Mouse (Mus musculus): ENCODE results near the gene Pitx2.

The Pitx2 gene

DNA sequence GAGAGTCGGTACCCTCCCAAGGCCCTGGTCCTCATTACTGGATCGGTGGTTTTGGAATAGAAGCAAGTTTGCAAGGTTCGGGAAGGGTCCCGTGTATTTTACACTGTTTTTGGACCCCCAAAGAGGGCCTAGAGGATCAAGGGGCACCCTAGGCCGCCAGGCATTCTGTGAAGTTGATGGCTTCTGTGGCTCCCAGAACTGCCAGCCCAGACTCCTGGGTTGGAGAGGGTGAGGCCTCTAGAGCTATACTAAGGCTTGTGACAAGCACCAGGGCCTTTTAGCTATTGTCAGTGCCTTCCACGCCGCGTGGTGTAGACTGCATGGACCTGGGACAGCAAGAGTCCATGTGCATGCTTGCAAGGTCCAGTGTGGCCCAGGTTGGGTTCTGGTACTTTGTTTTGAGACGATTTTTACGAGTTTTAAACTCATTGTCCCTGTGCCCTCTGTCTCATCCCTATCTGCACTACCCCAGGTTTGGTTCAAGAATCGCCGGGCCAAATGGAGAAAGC, 18.2 kb downstream of the Pitx2 start:
- DNase-seq, result no peak

DNA sequence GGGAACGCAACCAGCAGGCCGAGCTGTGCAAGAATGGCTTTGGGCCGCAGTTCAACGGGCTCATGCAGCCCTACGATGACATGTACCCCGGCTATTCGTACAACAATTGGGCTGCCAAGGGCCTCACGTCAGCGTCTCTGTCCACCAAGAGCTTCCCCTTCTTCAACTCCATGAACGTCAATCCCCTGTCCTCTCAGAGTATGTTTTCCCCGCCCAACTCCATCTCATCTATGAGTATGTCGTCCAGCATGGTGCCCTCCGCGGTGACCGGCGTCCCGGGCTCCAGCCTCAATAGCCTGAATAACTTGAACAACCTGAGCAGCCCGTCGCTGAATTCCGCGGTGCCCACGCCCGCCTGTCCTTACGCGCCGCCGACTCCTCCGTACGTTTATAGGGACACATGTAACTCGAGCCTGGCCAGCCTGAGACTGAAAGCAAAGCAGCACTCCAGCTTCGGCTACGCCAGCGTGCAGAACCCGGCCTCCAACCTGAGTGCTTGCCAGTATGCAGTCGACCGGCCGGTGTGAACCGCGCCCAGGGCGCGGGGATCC, 18.8 kb downstream of the Pitx2 start:
- DNase-seq, result no peak

DNA sequence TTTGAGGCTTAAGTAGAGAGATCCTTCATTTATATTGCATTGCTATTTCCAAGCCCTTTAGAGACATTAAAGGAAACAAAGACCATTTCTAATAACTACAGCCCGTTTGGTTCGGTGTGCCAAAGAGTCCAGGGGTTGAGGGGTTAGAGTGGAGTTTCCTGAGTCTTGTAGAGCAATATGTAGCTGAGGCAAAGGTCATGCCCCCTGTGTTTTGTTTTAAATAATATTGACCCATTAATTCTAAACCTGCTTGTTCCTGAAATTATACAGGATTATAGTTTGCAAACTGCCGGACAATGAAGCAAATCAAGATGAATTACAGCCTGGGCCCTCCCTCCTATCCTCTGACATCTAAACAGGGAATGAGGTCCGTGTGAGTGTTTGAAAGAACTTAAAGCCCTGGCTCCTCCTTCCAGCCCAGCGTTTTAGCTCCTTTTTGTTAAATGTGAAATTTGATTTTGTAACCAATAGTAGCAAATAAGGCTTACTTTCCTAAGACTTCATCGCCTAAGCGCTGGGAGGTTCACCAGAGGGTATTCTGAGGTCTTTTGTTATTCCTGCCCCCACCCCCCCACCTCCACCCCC, 20.5 kb downstream of the Pitx2 start:
- DNase-seq, result no peak

DNA sequence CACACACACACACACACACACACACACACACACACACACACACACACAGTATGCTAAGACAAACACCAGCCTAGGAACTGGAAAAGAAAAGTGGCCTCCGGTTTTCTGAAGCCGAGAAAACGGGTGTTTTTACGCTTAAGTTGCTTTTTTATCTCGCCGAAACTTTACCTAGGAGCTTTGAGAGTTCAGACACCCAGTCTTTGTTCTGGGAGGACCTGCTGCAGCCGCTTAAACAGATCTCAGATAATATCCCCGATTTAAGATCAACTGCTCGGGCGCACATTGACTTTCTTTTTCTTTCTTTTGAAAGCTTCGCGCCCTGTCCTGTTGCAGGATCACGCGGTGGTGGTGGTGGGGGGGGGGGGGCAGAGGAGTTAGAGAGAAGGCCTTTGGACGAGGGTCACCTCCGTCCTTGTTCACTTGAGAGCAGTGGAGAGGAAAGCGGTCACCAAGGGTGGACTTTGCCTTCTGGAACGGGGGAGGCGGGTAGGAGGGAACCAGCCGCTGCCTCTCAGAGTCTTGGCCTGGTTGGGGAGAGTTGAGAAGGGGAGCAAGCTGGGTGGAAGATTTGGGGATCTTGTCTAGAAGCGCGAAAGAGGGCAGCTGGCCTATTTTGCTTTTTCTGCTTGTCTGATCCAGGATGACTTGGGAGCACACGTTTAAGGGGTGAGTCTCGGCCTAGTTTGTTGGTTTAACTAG, 21.2 kb downstream of the Pitx2 start:
- DNase-seq, result no peak

DNA sequence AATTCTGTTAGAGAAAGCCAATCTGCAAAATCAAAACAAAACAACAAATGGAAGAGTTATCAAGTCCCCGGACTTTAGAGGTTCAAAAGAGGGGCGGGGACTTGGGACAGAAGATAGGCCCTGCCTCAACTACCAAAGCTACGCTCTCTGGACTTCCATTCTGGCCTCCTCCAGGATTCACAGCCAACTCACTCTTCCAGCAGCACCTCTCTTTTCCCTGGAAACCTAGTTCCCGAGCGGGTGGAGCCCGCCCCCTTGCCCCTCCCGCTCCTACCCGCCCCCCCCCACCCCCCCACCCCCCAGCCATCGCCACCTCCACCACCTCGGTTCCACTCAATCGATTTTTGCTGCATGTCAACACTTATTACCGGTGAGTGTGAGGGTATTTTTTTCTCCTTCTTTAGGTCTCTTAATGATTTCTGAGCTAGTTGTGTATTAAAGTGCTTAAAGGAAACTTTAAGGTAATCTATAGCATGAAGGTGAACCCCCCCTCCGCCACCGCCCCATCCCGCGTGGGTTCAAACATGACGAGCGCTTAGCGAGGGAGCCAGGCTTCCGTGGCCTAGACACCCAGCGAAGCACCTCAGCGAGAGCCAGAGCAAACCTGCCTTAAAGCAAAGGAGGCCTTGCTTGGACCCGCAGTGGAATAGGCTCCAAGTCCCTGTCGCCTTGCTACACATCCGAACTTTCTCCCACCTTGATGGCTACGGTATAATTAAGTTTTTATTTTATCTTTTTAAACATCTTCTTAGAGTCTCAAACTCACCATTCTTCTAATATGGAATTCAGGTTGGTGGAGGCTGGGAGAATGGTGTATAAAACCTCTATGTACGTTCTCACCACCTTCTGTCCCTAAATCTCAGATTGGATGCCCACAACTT, 21.9 kb downstream of the Pitx2 start:
- DNase-seq, result no peak

DNA sequence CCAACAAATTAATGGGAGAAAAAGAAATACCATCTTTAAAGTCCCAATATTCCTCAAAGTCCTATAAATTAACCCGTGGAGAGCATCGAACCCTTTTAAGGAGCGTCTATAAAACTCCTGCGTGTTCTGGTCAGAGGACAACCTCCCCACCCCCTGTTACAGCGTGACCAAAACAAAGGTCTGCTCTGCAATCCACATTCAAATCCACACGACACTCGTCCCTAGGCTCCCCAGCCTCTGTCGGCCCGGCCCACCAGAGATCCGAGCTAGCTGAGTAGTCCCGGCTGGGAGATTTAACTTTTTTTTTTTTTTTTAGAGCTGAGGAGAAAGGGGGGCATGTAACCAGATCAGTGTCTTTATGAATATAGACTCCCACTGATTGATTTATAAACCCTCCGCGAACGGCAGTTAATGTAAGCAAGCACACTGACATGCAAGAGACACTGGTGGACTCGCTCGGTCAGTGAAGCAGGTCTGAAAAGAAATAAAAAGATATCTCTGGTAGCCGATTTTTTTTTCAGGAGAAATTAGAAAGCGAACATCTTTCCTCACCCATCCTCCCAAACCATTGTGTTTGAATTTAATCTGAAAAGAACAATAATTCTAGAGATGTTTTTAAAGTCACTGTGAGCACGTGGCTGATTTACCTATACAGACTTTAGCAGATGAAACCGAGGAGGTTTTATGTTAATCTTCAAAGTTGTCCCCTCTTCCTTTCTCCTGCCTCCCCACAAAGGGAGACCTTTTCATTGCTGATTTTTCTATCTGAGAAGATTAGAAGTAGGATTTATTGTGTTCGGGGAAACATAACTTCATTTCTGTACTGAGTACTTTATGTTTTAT, 23.0 kb downstream of the Pitx2 start:
- DNase-seq, result no peak

DNA sequence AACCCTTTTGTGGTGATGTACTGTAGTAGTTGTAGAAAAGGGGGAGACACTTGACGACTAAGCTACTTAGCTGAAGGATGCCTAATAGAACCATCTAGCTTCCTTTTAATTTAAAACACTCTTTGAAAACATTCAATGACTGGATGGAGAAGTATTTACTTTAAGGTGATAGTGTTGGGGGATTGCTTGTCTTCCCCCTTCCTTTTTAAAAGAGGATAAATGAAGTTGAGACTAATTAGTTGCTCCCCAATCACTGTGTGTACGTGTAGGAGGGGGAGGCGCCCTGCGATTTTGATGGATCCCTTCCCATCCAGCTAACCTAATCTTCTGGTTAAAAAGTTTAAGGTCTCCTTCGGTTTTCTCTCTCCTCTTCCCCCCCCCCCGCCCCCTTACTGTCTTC, 23.7 kb downstream of the Pitx2 start:
- DNase-seq, result no peak

DNA sequence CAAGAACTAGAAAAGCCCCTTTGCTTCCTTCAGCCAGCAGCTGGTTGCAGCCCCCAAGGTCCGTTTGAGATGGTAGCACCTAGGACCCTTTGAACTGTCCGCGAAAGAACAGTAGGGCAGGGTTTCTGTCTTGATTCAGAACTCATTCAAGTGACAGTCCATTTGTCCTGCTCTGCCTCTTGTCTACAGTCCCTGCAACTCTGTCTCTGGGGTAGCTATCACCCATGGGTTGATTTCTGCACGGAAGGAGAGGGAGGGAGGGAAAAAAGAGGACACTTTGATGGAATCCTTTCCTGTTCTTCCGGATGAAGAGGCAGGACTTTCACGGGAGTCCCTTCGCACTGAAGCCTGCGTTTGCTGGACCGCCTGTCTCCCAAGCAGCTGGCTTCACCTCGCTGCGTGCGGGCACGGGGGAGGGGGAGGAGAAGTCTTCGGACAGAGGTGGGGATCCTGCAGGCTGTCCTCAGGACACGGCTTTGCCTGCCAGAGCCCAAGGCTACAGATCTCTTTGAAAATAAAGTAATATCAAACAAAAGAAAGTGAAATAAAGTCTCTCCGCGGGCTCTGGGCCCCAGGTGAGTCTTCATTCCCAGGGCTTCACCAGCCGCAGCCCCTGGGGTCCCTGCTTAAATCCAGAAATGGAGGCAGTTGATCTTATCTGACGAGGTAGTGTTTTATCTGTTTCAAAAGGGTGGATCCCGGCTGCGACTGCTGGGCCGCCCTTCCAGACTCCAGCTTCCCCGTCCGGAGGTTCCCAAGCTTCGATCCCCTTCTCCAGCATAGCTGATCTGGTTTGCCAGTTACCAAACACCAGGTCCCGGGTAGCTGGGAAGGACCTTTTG, 24.5 kb downstream of the Pitx2 start:
- no peak for DNase-seq

DNA sequence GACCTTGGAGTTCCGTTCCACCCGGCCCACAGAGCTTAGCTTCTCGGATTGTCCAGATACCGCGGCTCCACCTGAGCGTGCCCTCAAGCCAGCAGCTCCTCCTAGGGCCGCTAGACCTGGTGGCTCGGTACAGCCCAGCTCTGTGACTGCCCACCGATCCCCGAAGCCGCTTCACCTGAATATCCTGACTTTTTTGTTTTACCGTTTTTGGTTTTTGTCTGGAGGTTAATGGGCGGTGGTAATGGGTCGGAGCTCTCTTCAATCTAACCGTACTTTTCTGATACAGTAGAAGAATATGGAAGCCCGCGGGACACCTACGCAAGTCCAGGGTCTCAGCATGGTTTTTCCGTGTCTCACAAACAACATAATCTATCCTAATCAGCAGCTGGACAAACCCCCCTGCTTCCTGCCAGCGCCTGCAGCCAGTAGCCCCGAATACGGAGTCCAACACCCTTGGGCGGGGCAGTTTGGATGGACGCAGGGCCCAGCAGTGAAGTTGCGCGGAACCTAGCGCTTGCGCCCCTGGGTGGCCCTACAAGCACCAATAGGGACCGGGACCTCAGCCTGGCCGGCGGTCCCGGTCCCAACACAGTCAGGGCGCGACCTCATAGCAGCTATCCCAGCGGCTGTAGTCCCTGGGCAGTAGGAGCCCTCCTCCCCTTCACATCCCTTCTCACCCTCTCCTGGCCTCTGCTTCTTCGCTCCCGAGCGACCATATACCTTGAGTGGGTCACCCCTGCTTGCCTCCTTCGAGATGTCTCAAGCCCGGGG, 25.3 kb downstream of the Pitx2 start:
- DNase-seq, result no peak

DNA sequence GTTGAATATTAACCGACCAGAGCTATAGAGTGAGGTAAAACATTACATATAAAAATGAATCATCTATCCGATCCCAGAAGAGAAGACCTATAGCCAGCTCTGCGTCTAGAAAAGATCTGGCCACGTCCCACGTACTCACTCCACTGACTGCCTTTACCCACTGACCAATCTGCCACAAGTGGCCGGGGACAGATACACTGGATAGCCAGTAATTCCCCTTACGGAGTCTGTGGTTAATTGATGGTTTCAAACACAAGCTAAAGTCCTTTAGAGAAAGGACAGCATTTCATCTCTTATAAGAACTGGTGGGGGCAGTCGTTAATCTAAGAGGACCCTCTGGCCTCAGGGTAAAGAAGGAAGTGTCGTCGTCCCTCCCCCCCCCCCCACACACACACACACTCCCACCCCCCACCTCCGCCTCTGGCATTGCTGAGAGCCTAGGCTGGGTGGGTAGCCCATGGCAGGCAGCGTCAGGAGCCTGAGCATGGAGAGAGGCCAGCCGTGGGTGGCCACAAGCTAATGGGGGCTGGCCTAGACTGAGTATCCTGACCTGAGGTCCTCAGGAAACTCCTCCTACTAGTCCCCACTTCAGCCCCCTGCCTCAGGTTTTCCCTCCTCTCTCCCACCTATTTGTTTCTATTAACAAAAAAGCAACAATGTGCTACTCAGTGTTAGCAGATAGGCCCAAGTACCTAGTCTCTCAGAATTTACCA, 26.1 kb downstream of the Pitx2 start:
- DNase-seq, result no peak

DNA sequence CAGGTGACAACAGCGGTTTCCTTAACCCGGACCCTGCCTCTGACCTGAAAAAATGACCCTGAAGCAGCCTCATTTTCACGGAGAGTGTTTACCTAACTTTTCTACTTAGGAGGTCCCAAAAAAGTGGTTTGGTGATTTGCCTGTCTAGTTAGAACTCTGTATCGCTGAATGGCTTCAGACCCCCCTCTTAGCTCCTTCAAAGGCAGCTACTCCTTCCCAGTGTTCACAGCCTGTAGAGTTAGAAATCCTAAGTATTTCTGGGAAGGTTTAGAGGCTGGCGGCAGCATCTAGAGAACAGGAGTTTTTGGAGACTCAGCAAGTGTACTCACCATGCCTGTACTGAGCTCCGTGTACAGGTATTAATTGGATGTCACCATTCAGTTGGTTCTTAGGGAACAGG, 27.0 kb downstream of the Pitx2 start:
- DNase-seq, result no peak

DNA sequence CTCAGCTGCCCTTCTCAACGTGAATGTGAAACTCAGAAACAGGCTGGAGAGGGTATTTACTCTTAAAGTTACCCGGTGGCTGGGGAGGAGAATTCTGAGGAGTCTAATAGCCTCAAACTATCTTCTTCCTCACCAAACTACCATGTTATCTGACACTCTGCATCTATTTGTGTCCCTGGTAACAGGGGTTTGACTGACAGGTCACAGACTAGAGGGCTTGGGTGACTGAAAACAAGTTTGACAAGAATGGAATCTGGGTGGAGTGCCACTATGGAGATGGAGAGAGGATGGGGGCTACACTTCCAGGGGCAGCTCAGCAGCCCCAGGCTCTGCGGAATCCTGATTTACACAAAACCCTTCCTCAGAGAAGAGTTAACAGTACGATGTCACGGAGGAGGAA, 27.7 kb downstream of the Pitx2 start:
- DNase-seq, result no peak

DNA sequence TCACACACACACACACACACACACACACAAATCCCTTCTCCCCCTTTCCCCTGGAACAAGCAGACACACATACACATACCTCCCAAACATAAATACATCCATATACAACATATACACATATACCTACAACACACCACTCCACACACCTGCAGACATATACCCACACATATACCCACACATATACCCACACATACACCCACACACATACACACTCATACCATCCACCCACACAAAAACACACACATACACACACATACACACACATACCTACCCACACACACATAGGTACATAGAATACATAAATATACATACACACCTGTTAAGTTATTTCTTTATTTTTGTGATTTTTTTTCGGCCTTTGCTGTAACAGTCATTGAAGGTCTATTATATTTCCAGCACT, 38.3 kb downstream of the Pitx2 start:
- no peak for DNase-seq

DNA sequence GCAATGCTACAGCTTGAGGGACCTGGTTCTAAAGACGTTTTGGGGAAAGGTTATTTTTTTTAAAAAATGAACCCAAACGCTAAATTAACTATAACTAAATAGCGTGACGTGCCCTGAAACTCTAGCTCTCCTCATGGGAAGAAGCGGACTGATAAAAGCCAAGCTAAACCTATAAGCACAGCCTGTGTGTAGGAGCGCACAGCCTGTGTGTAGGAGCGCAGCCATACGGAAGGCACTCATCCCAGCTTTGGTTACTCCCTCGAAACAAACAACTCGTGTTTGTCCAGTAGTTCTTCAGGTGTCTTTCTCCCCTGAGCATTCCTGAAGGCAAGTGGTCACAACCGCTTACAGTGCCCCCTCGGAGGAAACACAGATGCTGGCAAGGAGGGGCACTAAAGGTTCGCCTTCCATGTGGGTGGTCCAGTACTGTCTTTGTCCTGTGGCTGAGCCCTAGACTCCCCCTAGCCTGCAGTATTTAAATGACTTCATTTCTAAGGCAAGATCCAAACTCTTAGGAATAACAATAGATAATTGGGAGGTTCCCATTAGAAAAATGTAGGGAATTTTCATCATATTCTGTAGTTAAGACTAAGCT, 39.1 kb downstream of the Pitx2 start:
- DNase-seq, result no peak

DNA sequence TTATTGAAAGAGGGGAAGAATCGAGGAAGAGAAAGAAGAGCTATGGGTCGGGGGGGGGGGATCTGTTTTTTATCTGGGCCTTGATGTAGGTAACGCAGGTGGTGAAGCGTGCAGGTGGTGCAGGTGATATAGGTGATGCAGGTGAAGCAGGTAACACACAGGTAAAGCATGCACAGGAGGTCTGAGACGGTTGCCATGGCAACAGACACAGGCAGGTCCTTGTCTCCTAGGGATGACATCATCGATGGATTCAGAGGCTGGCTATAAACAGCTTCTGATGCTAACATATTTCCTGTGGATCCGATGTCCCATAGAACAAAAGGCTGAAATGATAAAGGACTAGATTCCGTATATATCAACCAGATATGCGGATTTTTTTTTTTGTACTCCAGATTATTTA, 51.3 kb downstream of the Pitx2 start:
- DNase-seq, result no peak

DNA sequence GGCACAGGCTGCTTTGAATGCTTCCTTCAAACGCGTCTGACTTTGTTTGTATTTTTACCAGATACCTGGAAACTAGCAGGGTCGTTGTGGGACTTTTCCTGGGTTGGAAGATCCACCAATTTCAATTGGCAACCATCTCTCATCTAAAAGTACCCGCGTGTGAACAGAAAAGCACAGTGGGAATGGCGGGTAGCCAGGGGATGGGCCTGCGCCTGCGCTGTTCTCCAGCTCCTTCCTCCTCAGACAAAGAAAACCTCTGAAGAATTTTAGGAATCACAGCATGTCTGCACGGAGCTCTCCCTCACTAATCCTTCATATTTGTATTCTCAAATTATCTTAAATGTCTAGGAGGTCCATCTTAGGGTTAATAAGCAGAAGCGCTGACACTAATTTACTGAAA, 54.6 kb downstream of the Pitx2 start:
- DNase-seq, result no peak

DNA sequence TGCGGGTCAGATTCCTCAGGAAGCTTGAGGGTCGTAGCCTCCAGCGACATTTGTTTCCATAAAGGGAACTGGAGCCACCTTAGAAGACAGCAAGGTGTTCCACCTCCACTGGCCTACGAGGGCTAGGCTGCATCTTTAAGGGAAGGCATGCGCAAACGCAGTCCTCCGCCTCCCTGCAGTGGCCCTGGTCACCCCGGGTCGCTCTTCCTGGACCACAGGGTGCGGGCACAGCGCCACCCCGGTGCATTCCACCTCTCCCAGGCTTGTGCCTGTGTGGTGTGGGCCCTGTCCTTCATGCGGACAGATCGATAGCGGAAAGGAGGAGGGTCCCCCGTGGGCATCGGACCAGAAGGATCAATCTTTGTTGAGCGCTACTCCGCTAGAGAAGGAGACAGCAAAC, 56.6 kb downstream of the Pitx2 start:
- DNase-seq, result no peak

DNA sequence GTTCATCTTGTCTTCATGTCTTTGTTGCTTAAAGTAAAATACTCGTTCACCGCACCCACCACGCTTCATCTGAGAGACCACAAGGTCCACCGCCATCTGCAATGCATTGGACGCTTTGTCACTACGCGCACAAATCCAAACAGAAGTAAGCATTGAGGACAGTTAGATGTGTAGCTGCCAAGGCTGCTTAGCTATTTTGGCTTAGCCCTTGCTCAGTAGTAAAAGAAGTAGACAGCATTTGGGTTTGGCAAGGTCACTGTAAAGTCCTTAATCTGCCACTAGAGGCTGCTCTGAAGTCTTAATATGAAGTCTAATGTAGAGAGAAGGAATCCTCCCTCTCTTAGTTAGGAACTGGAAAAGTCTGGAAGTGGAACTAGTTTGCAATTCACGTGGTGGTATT, 57.1 kb downstream of the Pitx2 start:
- DNase-seq, result no peak

DNA sequence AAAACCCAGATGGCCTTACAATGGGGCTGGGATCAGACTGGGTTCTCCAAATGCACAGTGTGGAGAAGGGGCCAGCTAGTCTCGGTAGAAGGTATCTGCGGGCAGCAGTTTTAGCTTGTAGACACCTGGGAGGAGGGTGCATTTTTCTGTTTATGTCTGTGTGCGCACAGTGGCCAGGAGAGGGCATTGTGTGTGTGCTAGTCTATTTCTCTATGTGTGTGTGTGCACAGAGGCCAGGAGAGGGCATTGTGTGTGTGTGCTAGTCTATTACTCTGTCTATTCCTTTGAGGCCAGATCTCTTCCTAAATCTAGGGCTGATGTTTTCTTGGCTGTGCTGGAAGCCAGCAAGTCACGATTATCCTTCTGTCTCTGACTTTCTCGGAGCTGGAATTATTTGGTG, 58.8 kb downstream of the Pitx2 start:
- no peak for DNase-seq

All from thymus, adult 18-20 months (tissue).